In the genomic region with DNA sequence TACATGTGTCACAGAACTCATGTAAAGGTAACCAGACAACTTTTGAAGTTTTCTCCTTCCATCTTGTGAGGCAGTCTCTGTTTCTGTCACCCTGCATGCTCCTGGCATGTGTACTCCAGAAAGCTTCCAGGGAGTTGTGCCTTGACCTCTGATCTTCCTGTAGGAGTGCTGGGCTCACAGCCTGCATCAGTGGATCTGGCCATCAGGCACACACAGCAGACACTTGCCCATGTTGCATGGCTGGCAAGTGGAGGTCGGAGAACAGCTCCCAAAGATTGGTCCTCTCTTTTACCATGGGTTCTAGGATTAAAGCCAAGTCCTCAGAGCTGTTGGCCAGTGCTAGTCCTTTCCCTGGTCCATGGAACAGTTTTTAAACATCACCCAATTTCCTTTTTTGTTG, we compare ENCODE assay signal across 14 mouse cellular contexts. TPM values are rescaled to one million over a fixed set of nuclear protein-coding genes. Genes with fewer than 3 reads are reported as not detected.
A peak's percentile ranks its signal among the peaks of the same experiment; 100 is the strongest.
DNase-seq lines count a peak whose midpoint lies in the region; ATAC-seq and TF ChIP-seq lines count a peak whose summit lies in the region.
"Had no signal": no experiment of that assay in that cellular context is flagged by ENCODE, and none has a peak within 500 bp of the region (broad histone marks: within the 10 kb centered on the region; RNA-seq: fewer than 3 reads in every experiment).

No protein-coding gene starts in this region.

- no peak overlapping the region for H3K4me2 ChIP-seq in lung, postnatal 0 days (replicated peaks; ENCODE audit: low read depth, low read length)
- peak overlapping the region; percentile 48 for H3K4me2 ChIP-seq in myocyte (ENCODE audit: low read depth)
- no peak overlapping the region for H3K4me2 ChIP-seq in forebrain, embryonic 14.5 days (ENCODE audit: low read length)
- H3K4me2 ChIP-seq: embryonic facial prominence, embryonic 12.5 days; midbrain, embryonic 12.5 days had no signal

- peaks cover 13% of the 10 kb centered on the region for H3K79me2 ChIP-seq in myocyte (ENCODE audit: control insufficient read depth, insufficient read depth)

- H3K36me3 ChIP-seq in kidney, adult 2 months (ENCODE audit: control insufficient read depth, insufficient read depth, low read length) = no peaks in the 10 kb centered on the region
- no peaks in the 10 kb centered on the region for H3K36me3 ChIP-seq in lung, postnatal 0 days (ENCODE audit: insufficient read depth, low read length)
- H3K36me3 ChIP-seq in myocyte (ENCODE audit: control insufficient read depth, insufficient read depth) = no peaks in the 10 kb centered on the region
- H3K36me3 ChIP-seq in forebrain, embryonic 14.5 days (ENCODE audit: control insufficient read depth, insufficient read depth, low read length) = peaks cover 5% of the 10 kb centered on the region

- DNase-seq in cerebellum, adult 18-20 months = peak; percentile 30
- DNase-seq in cerebellum, postnatal 36 days = no peak
- DNase-seq in kidney, adult 2 months = peak; percentile 42
- no peak for DNase-seq in kidney, adult 18-20 months
- no peak for DNase-seq in lung, postnatal 0 days (ENCODE audit: low spot score)
- no peak for DNase-seq in lung, adult 18-20 months
- no peak for DNase-seq in forebrain, embryonic 14.5 days (ENCODE audit: low spot score)
- DNase-seq: left cerebral cortex, postnatal 4 days; thymus, postnatal 4 days had no signal

- H3K4me1 ChIP-seq in kidney, adult 2 months (ENCODE audit: control insufficient read depth, insufficient read depth, low read length) = 0 out of 2 replicates have a peak, but pooled peaks cover 4% of the 10 kb centered on the region
- peaks cover 37% of the 10 kb centered on the region for H3K4me1 ChIP-seq in lung, postnatal 0 days (ENCODE audit: insufficient read depth, low read depth, low read length)
- H3K4me1 ChIP-seq in forebrain, embryonic 14.5 days (ENCODE audit: control insufficient read depth, insufficient read depth, low read length) = peaks cover 9% of the 10 kb centered on the region; the same call in 1 of the 2 replicates

- no peak overlapping the region for H3K9ac ChIP-seq in lung, postnatal 0 days (replicated peaks; ENCODE audit: low read depth)
- H3K9ac ChIP-seq in forebrain, embryonic 14.5 days (ENCODE audit: low read length) = no peak overlapping the region
- H3K9ac ChIP-seq: embryonic facial prominence, embryonic 12.5 days; midbrain, embryonic 12.5 days had no signal

- no peaks in the 10 kb centered on the region for H3K27me3 ChIP-seq in kidney, adult 2 months (replicated peaks; ENCODE audit: control insufficient read depth, insufficient read depth, low read length)
- H3K27me3 ChIP-seq in lung, postnatal 0 days (replicated peaks; ENCODE audit: insufficient read depth, low read length) = no peaks in the 10 kb centered on the region
- H3K27me3 ChIP-seq in myocyte (ENCODE audit: control insufficient read depth, insufficient read depth, insufficient read length) = no peaks in the 10 kb centered on the region
- H3K27me3 ChIP-seq in forebrain, embryonic 14.5 days (replicated peaks; ENCODE audit: control insufficient read depth, insufficient read depth, low read length) = no peaks in the 10 kb centered on the region
- H3K27me3 ChIP-seq: embryonic facial prominence, embryonic 12.5 days; midbrain, embryonic 12.5 days had no signal

- no peak overlapping the region for H3K4me3 ChIP-seq in kidney, adult 2 months (ENCODE audit: insufficient read depth, low read depth, low read length)
- no peak overlapping the region for H3K4me3 ChIP-seq in lung, postnatal 0 days (ENCODE audit: low read depth, low read length)
- H3K4me3 ChIP-seq in myocyte = no peak overlapping the region
- H3K4me3 ChIP-seq in forebrain, embryonic 14.5 days (ENCODE audit: low read depth, low read length) = no peak overlapping the region
- H3K4me3 ChIP-seq: embryonic facial prominence, embryonic 12.5 days; midbrain, embryonic 12.5 days had no signal

- ATAC-seq in lung, postnatal 0 days = no peak
- no peak for ATAC-seq in forebrain, embryonic 14.5 days
- ATAC-seq: activated CD4-positive, CD25-positive, alpha-beta regulatory T cell, adult 4 months; CD4-positive, CD25-positive, alpha-beta regulatory T cell, adult 4 months had no signal

- H3ac ChIP-seq in myocyte (ENCODE audit: control insufficient read depth, insufficient read length) = no peak overlapping the region

- TF ChIP-seq POLR2A in kidney, adult 2 months (IDR thresholded peaks at IDR 0.05; ENCODE audit: low read depth, low read length) = no peak
- TF ChIP-seq POLR2A in myocyte (IDR thresholded peaks at IDR 0.05; ENCODE audit: insufficient read length, low read depth) = no peak

- no peak overlapping the region for H3K27ac ChIP-seq in kidney, adult 2 months (ENCODE audit: insufficient read depth, low read depth, low read length)
- peak overlapping the region; percentile 87; the same call in 1 of the 2 replicates for H3K27ac ChIP-seq in lung, postnatal 0 days (ENCODE audit: low read length)
- H3K27ac ChIP-seq in forebrain, embryonic 14.5 days (ENCODE audit: low read depth, low read length) = no peak overlapping the region
- H3K27ac ChIP-seq: embryonic facial prominence, embryonic 12.5 days; midbrain, embryonic 12.5 days had no signal

- no peak for TF ChIP-seq CTCF in kidney, adult 2 months (conservative IDR thresholded peaks at IDR 0.05; ENCODE audit: insufficient read depth, insufficient read length, low read depth, low read length)
- no peak for TF ChIP-seq CTCF in lung, postnatal 0 days (IDR thresholded peaks at IDR 0.05)

- WGBS in kidney, adult 2 months = 76% methylated on average over 1 of the region's 1 CpGs
- 57% methylated on average over 1 of the region's 1 CpGs for WGBS in lung, postnatal 0 days
- WGBS in forebrain, embryonic 14.5 days = 96% methylated on average over 1 of the region's 1 CpGs

- no peak for TF ChIP-seq EP300 in lung, postnatal 0 days (IDR thresholded peaks at IDR 0.05)

- H3K9me3 ChIP-seq in lung, postnatal 0 days (ENCODE audit: low read length) = no peaks in the 10 kb centered on the region
- no peaks in the 10 kb centered on the region for H3K9me3 ChIP-seq in forebrain, embryonic 14.5 days (replicated peaks; ENCODE audit: control insufficient read depth, low read length)
- H3K9me3 ChIP-seq: embryonic facial prominence, embryonic 12.5 days; midbrain, embryonic 12.5 days had no signal

TF ChIP-seq in myocyte, 11 proteins besides CTCF, POLR2A, EP300 and RAD21:
- TF ChIP-seq TCF3 (IDR thresholded peaks at IDR 0.05; ENCODE audit: insufficient read length, low read depth) (no peak), CEBPB (IDR thresholded peaks at IDR 0.05; ENCODE audit: insufficient read depth, poor library complexity, severe bottlenecking) (no peak), MAX (IDR thresholded peaks at IDR 0.05; ENCODE audit: low read depth) (no peak), POLR2AphosphoS2 (IDR thresholded peaks at IDR 0.05; ENCODE audit: insufficient read length, low read depth) (no peak), SRF (IDR thresholded peaks at IDR 0.05; ENCODE audit: control insufficient read depth, insufficient read length, low read depth) (no peak), MYOG (IDR thresholded peaks at IDR 0.05; ENCODE audit: control insufficient read depth in 1 of 3, insufficient read depth in 1 of 3, insufficient read length in 2 of 3, low read depth in 2 of 3) (no peak), E2F4 (IDR thresholded peaks at IDR 0.05; ENCODE audit: insufficient read depth) (no peak), REST (IDR thresholded peaks at IDR 0.05; ENCODE audit: insufficient read depth, insufficient read length) (no peak), USF1 (IDR thresholded peaks at IDR 0.05; ENCODE audit: low read depth) (no peak), MYOD1 (IDR thresholded peaks at IDR 0.05; ENCODE audit: control insufficient read depth in 1 of 3, insufficient read length in 2 of 3, low read depth in 2 of 3) (no peak), TCF12 (IDR thresholded peaks at IDR 0.05; ENCODE audit: insufficient read depth, poor library complexity, severe bottlenecking) (no peak)

RNA-seq across cellular contexts. Expression of gene Hmg20a, which starts 44.2 kb away (rescaled TPM):
- 23.2 and 23.9 TPM in 2 replicates for polyA plus RNA-seq in kidney, adult 2 months (2012; rRNA removed)
- polyA plus RNA-seq in lung, postnatal 0 days (2015; fragmentation: Nextera tagmentation; extraction: Ambion mirVana) = 22.2 and 25.6 TPM in 2 replicates
- 13.8 TPM for polyA plus RNA-seq in myocyte (2012; fragmentation: generic; extraction: Trizol)
- 65.7 and 77.8 TPM in 2 replicates for polyA plus RNA-seq in forebrain, embryonic 14.5 days (2014; fragmentation: Nextera tagmentation; extraction: Ambion mirVana)

RNA-seq across cellular contexts. Expression of gene Peak1, which starts 44.7 kb away (rescaled TPM):
- 7.4 and 8.5 TPM in 2 replicates for polyA plus RNA-seq in kidney, adult 2 months (2012; rRNA removed)
- polyA plus RNA-seq in lung, postnatal 0 days (2015; fragmentation: Nextera tagmentation; extraction: Ambion mirVana) = 19.2 and 21.9 TPM in 2 replicates
- polyA plus RNA-seq in myocyte (2012; fragmentation: generic; extraction: Trizol) = 13.3 TPM
- polyA plus RNA-seq in forebrain, embryonic 14.5 days (2014; fragmentation: Nextera tagmentation; extraction: Ambion mirVana) = 2.5 and 4.1 TPM in 2 replicates

Comparison
In these comparisons a context has a peak if more than half of its experiments do, and no peak if none do; other contexts are left out.
1. DNase-seq: peak in cerebellum, adult 18-20 months (2 of 2) and kidney, adult 2 months (single experiment); none in cerebellum, postnatal 36 days (0 of 2), kidney, adult 18-20 months (single experiment), lung, postnatal 0 days (single experiment), lung, adult 18-20 months (0 of 2) and forebrain, embryonic 14.5 days (single experiment).